ENCODE assay signal across 19 mouse cellular contexts in the genomic region with DNA sequence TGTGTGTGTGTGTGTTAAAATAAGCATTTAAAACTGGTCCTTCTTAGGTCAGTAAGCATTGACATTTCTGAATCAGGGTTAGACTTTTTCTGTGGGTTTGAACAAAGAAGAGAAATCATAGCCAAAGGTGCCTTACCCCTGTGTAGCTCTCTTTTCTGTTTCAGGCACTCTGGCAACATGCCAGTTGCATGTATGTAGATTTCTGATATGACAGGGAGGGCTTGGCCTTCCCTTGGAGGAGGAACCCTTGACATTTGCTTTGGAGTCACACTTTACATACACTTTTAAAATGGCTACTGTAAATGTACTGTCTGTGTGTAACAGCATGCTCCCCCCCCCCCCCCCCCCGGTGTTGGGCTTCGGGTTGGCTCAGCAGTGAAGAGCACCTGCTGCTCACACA. TPM values are rescaled to one million over a fixed set of nuclear protein-coding genes. Genes with fewer than 3 reads are reported as not detected.
DNase-seq lines count a peak whose midpoint lies in the region; ATAC-seq and TF ChIP-seq lines count a peak whose summit lies in the region.
"Had no signal": no experiment of that assay in that cellular context is flagged by ENCODE, and none has a peak within 500 bp of the region (broad histone marks: within the 10 kb centered on the region; RNA-seq: fewer than 3 reads in every experiment).

No protein-coding gene starts in this region.

- H3K4me3 ChIP-seq in midbrain, embryonic 14.5 days (replicated peaks; ENCODE audit: low read depth, low read length): no peak overlapping the region
- H3K4me3 ChIP-seq in midbrain, embryonic 16.5 days (ENCODE audit: low read depth, low read length): no peak overlapping the region
- no peak overlapping the region for H3K4me3 ChIP-seq in CH12.LX (replicated peaks in 1 of 3; ENCODE audit: low read depth in 2 of 3, low read length in 2 of 3, poor library complexity in 1 of 3)
- H3K4me3 ChIP-seq in kidney, embryonic 16.5 days (ENCODE audit: low read length): no peak overlapping the region
- H3K4me3 ChIP-seq in layer of hippocampus, adult 2 months: no peak overlapping the region
- H3K4me3 ChIP-seq: embryonic facial prominence, embryonic 12.5 days; heart, adult 2 months; heart, embryonic 15.5 days; hindbrain, embryonic 13.5 days; intestine, embryonic 15.5 days had no signal

- no peaks in the 10 kb centered on the region for H3K27me3 ChIP-seq in midbrain, embryonic 14.5 days (ENCODE audit: control insufficient read depth, insufficient read depth, low read length)
- no peaks in the 10 kb centered on the region for H3K27me3 ChIP-seq in midbrain, embryonic 16.5 days (ENCODE audit: control insufficient read depth, insufficient read depth, low read depth, low read length)
- no peaks in the 10 kb centered on the region for H3K27me3 ChIP-seq in CH12.LX (replicated peaks)
- H3K27me3 ChIP-seq in kidney, embryonic 16.5 days (ENCODE audit: insufficient read depth, low read length): no peaks in the 10 kb centered on the region
- H3K27me3 ChIP-seq: embryonic facial prominence, embryonic 12.5 days; heart, embryonic 15.5 days; hindbrain, embryonic 13.5 days; intestine, embryonic 15.5 days had no signal

- H3K4me1 ChIP-seq in midbrain, embryonic 14.5 days (ENCODE audit: control insufficient read depth, insufficient read depth, low read length): no peaks in the 10 kb centered on the region
- 0 out of 2 replicates have a peak, but pooled peaks cover 4% of the 10 kb centered on the region for H3K4me1 ChIP-seq in midbrain, embryonic 16.5 days (ENCODE audit: control insufficient read depth, insufficient read depth, low read length)
- peaks cover 22 to 78% of the 10 kb centered on the region in 2 experiments for H3K4me1 ChIP-seq in CH12.LX (ENCODE audit: control insufficient read depth in 1 of 2, insufficient read depth in 2 of 2)
- H3K4me1 ChIP-seq in kidney, embryonic 16.5 days (ENCODE audit: insufficient read depth, low read length): peaks cover 13% of the 10 kb centered on the region

- no peak for TF ChIP-seq POLR2A in CH12.LX (IDR thresholded peaks at IDR 0.05; ENCODE audit: low read depth, low read length)

- no peaks in the 10 kb centered on the region for H3K9me3 ChIP-seq in midbrain, embryonic 14.5 days (ENCODE audit: control insufficient read depth, low read length)
- H3K9me3 ChIP-seq in midbrain, embryonic 16.5 days (replicated peaks; ENCODE audit: control insufficient read depth, low read length, poor library complexity, severe bottlenecking): no peaks in the 10 kb centered on the region
- H3K9me3 ChIP-seq in CH12.LX (replicated peaks; ENCODE audit: low read length): no peaks in the 10 kb centered on the region
- no peaks in the 10 kb centered on the region for H3K9me3 ChIP-seq in kidney, embryonic 16.5 days (ENCODE audit: low read length)
- H3K9me3 ChIP-seq: embryonic facial prominence, embryonic 12.5 days; heart, embryonic 15.5 days; hindbrain, embryonic 13.5 days; intestine, embryonic 15.5 days had no signal

- H3K4me2 ChIP-seq in midbrain, embryonic 14.5 days (ENCODE audit: low read length): no peak overlapping the region
- H3K4me2 ChIP-seq in midbrain, embryonic 16.5 days (ENCODE audit: low read length): no peak overlapping the region
- peak overlapping the region; percentile 18; the same call in 1 of the 2 replicates for H3K4me2 ChIP-seq in CH12.LX (ENCODE audit: insufficient read depth, low read depth, poor library complexity, severe bottlenecking)
- no peak overlapping the region for H3K4me2 ChIP-seq in kidney, embryonic 16.5 days (replicated peaks; ENCODE audit: low read depth, low read length)
- H3K4me2 ChIP-seq: embryonic facial prominence, embryonic 12.5 days; heart, embryonic 11.5 days; heart, embryonic 15.5 days; hindbrain, embryonic 13.5 days; intestine, embryonic 15.5 days had no signal

- dilution Hi-C loops in CH12.LX (cut with MboI; ENCODE audit: extremely low pct_ligation_motif_present, extremely low pct_unique_long_range_greater_than_20kb, low sequenced_read_pairs): no loop called here

- no peak for TF ChIP-seq RAD21 in CH12.LX (IDR thresholded peaks at IDR 0.05; ENCODE audit: low read depth, low read length)

- no peak for ATAC-seq in midbrain, embryonic 14.5 days (ENCODE audit: low FRiP score, low TSS enrichment)
- no peak for ATAC-seq in midbrain, embryonic 16.5 days
- peak; percentile 54 for ATAC-seq in megakaryocyte-erythroid progenitor cell, adult 5-6 weeks (replicated peaks; ENCODE audit: low FRiP score, low TSS enrichment, poor library complexity, severe bottlenecking)
- no peak for ATAC-seq in kidney, embryonic 16.5 days (ENCODE audit: low FRiP score, low TSS enrichment)
- ATAC-seq: forebrain, postnatal 0 days; hindbrain, postnatal 0 days; intestine, embryonic 15.5 days had no signal

- whole genome bisulfite sequencing in midbrain, embryonic 14.5 days: 40% methylated on average over 1 of the region's 2 CpGs
- WGBS in midbrain, embryonic 16.5 days: 29% methylated on average over 1 of the region's 2 CpGs
- 13% methylated on average over 1 of the region's 2 CpGs for WGBS in kidney, embryonic 16.5 days

- DNase-seq in midbrain, embryonic 14.5 days: peak; percentile 15
- peak; percentile 20 for DNase-seq in CH12.LX (ENCODE audit: extremely low read depth)
- DNase-seq in cerebellum, adult 11-12 months: no peak
- DNase-seq in layer of hippocampus, adult 2 months (ENCODE audit: low spot score in 2 of 2): no peak
- DNase-seq: cerebellum, adult 9-10 months; cerebellum, postnatal 25 days; forebrain, postnatal 0 days; gastrocnemius, postnatal 14 days; heart, adult 2 months; heart, postnatal 14 days had no signal

- TF ChIP-seq CTCF in CH12.LX (conservative IDR thresholded peaks at IDR 0.05 in 1 of 2, IDR thresholded peaks at IDR 0.05 in 1 of 2; ENCODE audit: low read depth in 2 of 2, low read length in 2 of 2): no peak
- TF ChIP-seq CTCF in layer of hippocampus, adult 2 months (conservative IDR thresholded peaks at IDR 0.05): no peak

- H3K9ac ChIP-seq in midbrain, embryonic 14.5 days (replicated peaks; ENCODE audit: low read length): no peak overlapping the region
- H3K9ac ChIP-seq in midbrain, embryonic 16.5 days (ENCODE audit: low read depth, low read length): no peak overlapping the region
- H3K9ac ChIP-seq in CH12.LX (ENCODE audit: insufficient read depth, low read depth): no peak overlapping the region
- H3K9ac ChIP-seq in kidney, embryonic 16.5 days (replicated peaks; ENCODE audit: low read length): no peak overlapping the region
- H3K9ac ChIP-seq: embryonic facial prominence, embryonic 12.5 days; forebrain, postnatal 0 days; heart, embryonic 15.5 days; hindbrain, embryonic 13.5 days; intestine, embryonic 15.5 days had no signal

- no peak overlapping the region for H3K27ac ChIP-seq in midbrain, embryonic 14.5 days (replicated peaks; ENCODE audit: low read depth, low read length)
- H3K27ac ChIP-seq in midbrain, embryonic 16.5 days (ENCODE audit: low read length): no peak overlapping the region
- H3K27ac ChIP-seq in CH12.LX (ENCODE audit: insufficient read depth, low read depth): no peak overlapping the region
- no peak overlapping the region for H3K27ac ChIP-seq in kidney, embryonic 16.5 days (ENCODE audit: low read length)
- no peak overlapping the region for H3K27ac ChIP-seq in layer of hippocampus, adult 2 months
- H3K27ac ChIP-seq: embryonic facial prominence, embryonic 12.5 days; heart, adult 2 months; hindbrain, embryonic 13.5 days; hindbrain, postnatal 0 days; intestine, embryonic 15.5 days had no signal

- in situ Hi-C loops in CH12.LX (cut with MboI; ENCODE audit: low pct_ligation_motif_present, low pct_unique_long_range_greater_than_20kb, low sequenced_read_pairs): no loop called here

- TF ChIP-seq EP300 in CH12.LX (IDR thresholded peaks at IDR 0.05; ENCODE audit: low read length): no peak

- H3K79me2 ChIP-seq in CH12.LX (replicated peaks; ENCODE audit: control insufficient read depth, extremely low read depth, insufficient read depth, poor library complexity, severe bottlenecking): peaks cover 31% of the 10 kb centered on the region

- H3K36me3 ChIP-seq in midbrain, embryonic 14.5 days (ENCODE audit: control insufficient read depth, insufficient read depth, low read length): 0 out of 2 replicates have a peak, but pooled peaks cover 3% of the 10 kb centered on the region
- no peaks in the 10 kb centered on the region for H3K36me3 ChIP-seq in midbrain, embryonic 16.5 days (ENCODE audit: control insufficient read depth, insufficient read depth, low read length)
- H3K36me3 ChIP-seq in CH12.LX (replicated peaks in 1 of 2; ENCODE audit: control insufficient read depth in 1 of 2, insufficient read depth in 1 of 2, low read length in 1 of 2): peaks cover 0 to 18% of the 10 kb centered on the region in 2 experiments
- no peaks in the 10 kb centered on the region for H3K36me3 ChIP-seq in kidney, embryonic 16.5 days (ENCODE audit: insufficient read depth, low read length)
- H3K36me3 ChIP-seq: heart, embryonic 15.5 days; hindbrain, embryonic 13.5 days; intestine, embryonic 15.5 days had no signal

TF ChIP-seq in CH12.LX, 34 proteins besides CTCF, POLR2A, EP300 and RAD21 (continues in another document):
- no peak for TF ChIP-seq NELFE (IDR thresholded peaks at IDR 0.05; ENCODE audit: low read depth, low read length)
- no peak for TF ChIP-seq MYC (IDR thresholded peaks at IDR 0.05; ENCODE audit: low read depth, low read length)
- TF ChIP-seq USF2 (conservative IDR thresholded peaks at IDR 0.05; ENCODE audit: low read depth, low read length): no peak
- no peak for TF ChIP-seq UBTF (IDR thresholded peaks at IDR 0.05; ENCODE audit: low read depth, low read length)
- no peak for TF ChIP-seq SMC3 (IDR thresholded peaks at IDR 0.05; ENCODE audit: low read depth, low read length)
- no peak for TF ChIP-seq ZC3H11A (IDR thresholded peaks at IDR 0.05; ENCODE audit: low read depth, low read length)
- TF ChIP-seq ELF1 (IDR thresholded peaks at IDR 0.05; ENCODE audit: low read depth, low read length): no peak
- no peak for TF ChIP-seq MAFK (IDR thresholded peaks at IDR 0.05; ENCODE audit: insufficient replicate concordance, low read length)
- no peak for TF ChIP-seq PAX5 (IDR thresholded peaks at IDR 0.05; ENCODE audit: low read length)
- TF ChIP-seq HCFC1 (IDR thresholded peaks at IDR 0.05; ENCODE audit: low read depth, low read length): no peak
- TF ChIP-seq ZNF384 (IDR thresholded peaks at IDR 0.05; ENCODE audit: low read depth, low read length): no peak
- no peak for TF ChIP-seq POLR2AphosphoS2 (IDR thresholded peaks at IDR 0.05; ENCODE audit: low read depth, low read length)

RNA-seq across cellular contexts. Expression of gene Specc1l, which starts 12.8 kb away (rescaled TPM):
- polyA plus RNA-seq in midbrain, embryonic 14.5 days (2014; fragmentation: Nextera tagmentation; extraction: Ambion mirVana): 25.4 and 30.9 TPM in 2 replicates
- polyA plus RNA-seq in midbrain, embryonic 16.5 days (2015; fragmentation: Nextera tagmentation; extraction: Ambion mirVana): 30.9 and 33.5 TPM in 2 replicates
- total RNA-seq in CH12.LX (2012; rRNA removed) (21.0 and 21.1 TPM in 2 replicates), CH12.LX (2014; rRNA removed) (15.3 and 18.6 TPM in 2 replicates)
- polyA plus RNA-seq in CH12.LX (2012; ENCODE audit: insufficient read length, low read depth): 23.6 and 25.1 TPM in 2 replicates
- total RNA-seq in megakaryocyte-erythroid progenitor cell, adult 5-6 weeks (2014; fragmentation: Nextera tagmentation): 25.5 and 30.8 TPM in 2 replicates
- total RNA-seq in megakaryocyte-erythroid progenitor cell, adult 5-6 weeks (2017): 36.3 and 37.2 TPM in 2 replicates
- 33.2 and 33.4 TPM in 2 replicates for polyA plus RNA-seq in kidney, embryonic 16.5 days (2015; fragmentation: Nextera tagmentation; extraction: Ambion mirVana)
- total RNA-seq in layer of hippocampus, adult 2 months (2021): 10 to 100 TPM; 43.4 to 48.3 TPM

Comparison
In these comparisons a context has a peak if more than half of its experiments do, and no peak if none do; other contexts are left out.
1. DNase-seq: peak in midbrain, embryonic 14.5 days (single experiment) and CH12.LX (single experiment); none in cerebellum, adult 11-12 months (single experiment) and layer of hippocampus, adult 2 months (0 of 2).